8 mouse cellular contexts compared by ENCODE assay signal in the genomic region with DNA sequence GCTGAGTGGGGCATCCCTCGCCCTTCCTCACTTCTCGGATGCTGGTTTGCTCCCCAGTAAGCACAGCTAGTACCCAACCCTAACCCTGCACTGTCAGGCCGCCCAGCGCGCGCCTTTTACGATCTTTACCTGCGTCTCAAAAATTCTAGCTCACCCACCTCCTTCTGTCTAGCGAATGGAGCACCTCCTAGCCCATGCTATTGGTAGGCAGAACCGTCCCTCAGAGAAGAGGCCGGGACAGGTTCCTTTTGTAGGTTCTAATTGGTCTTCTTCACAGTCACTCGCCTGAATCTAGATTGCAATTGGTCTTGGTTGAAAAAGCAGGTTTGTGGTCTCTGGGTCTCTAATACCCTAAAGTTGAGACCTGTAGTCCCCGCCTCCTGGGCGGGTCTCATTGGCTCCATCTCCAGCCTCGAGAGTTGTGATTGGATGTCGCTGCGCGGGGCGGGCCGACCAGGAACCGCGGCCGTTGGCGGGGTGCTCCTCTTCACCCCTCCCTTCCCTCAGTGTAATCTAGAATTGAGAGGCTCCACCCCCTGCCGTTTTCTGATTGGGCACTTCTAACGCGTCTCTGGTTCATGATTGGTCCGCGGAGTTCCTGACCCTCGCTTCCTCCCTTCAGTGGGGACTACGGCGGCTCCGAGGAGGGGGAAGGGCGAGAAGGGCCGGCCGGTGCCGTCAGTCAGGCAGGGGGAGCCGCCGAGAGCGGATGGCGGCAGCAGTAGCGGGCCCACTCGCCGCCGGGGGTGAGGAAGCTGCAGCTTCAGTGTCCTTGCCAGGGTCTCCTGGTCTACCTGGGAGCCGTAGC. TPM values are rescaled to one million over a fixed set of nuclear protein-coding genes. Genes with fewer than 3 reads are reported as not detected.
DNase-seq lines count a peak whose midpoint lies in the region; ATAC-seq lines count a peak whose summit lies in the region.

A gene (minus strand): TSS at position 505 of the 808 bp plus-strand sequence.
A gene (plus strand): TSS at position 624 of the 808 bp plus-strand sequence.
A gene (plus strand): TSS at position 678 of the 808 bp plus-strand sequence.

- H3K36me3 ChIP-seq in lung, embryonic 16.5 days (ENCODE audit: control insufficient read depth, insufficient read depth, low read length), result peaks cover 2% of the 10 kb centered on the region

- peak; percentile 100 for DNase-seq in MEL-GATA-1-ER (ENCODE audit: extremely low read depth, low read depth)
- DNase-seq in cerebellum, adult 8-10 months, result peak; percentile 98
- DNase-seq in forelimb bud, embryonic 11.5 days (ENCODE audit: low read depth, low spot score), result peak; percentile 100
- DNase-seq in layer of hippocampus, adult 9-10 months (ENCODE audit: low spot score), result peak; percentile 99
- DNase-seq in ovary, postnatal 10 days (ENCODE audit: low spot score), result peak; percentile 96
- peak; percentile 98 to 100 for DNase-seq in thymus, postnatal 10 days (ENCODE audit: low spot score in 2 of 2)

- H3K27me3 ChIP-seq in lung, embryonic 16.5 days (ENCODE audit: control insufficient read depth, insufficient read depth, low read depth, low read length), result no peaks in the 10 kb centered on the region

- peak within 1 kb of the TSS; percentile 99 for H3K27ac ChIP-seq in lung, embryonic 16.5 days (ENCODE audit: low read length)

- 0% methylated on average over 45 of the region's 46 CpGs for WGBS in lung, embryonic 16.5 days

- H3K9me3 ChIP-seq in lung, embryonic 16.5 days (ENCODE audit: control insufficient read depth, low read length), result no peaks in the 10 kb centered on the region

- H3K4me2 ChIP-seq in lung, embryonic 16.5 days (ENCODE audit: low read depth, low read length), result peak within 1 kb of the TSS; percentile 71

- peak within 1 kb of the TSS; percentile 87 for H3K9ac ChIP-seq in lung, embryonic 16.5 days (ENCODE audit: low read length)

- H3K4me1 ChIP-seq in lung, embryonic 16.5 days (replicated peaks; ENCODE audit: control insufficient read depth, insufficient read depth, low read length), result peaks cover 37% of the 10 kb centered on the region

- H3K4me3 ChIP-seq in lung, embryonic 16.5 days (ENCODE audit: low read length), result peak within 1 kb of the TSS; percentile 91

- peak; percentile 85 to 88 for ATAC-seq in hematopoietic stem cell, adult 5-6 weeks (replicated peaks in 1 of 2; ENCODE audit: insufficient read depth in 1 of 2, low FRiP score in 2 of 2, low TSS enrichment in 1 of 2, low read depth in 1 of 2, poor library complexity in 2 of 2, severe bottlenecking in 2 of 2)
- peak; percentile 97 for ATAC-seq in lung, embryonic 16.5 days (ENCODE audit: low read depth)

RNA-seq across cellular contexts. Expression of the first gene that starts in this region (rescaled TPM):
- not detected in 2 replicates for total RNA-seq in hematopoietic stem cell, adult 5-6 weeks (2017)
- polyA plus RNA-seq in lung, embryonic 16.5 days (2015; fragmentation: Nextera tagmentation; extraction: Ambion mirVana), result 0.13 and 0.15 TPM in 2 replicates

RNA-seq across cellular contexts. Expression of the second gene that starts in this region (rescaled TPM):
- total RNA-seq in hematopoietic stem cell, adult 5-6 weeks (2017), result 26.4 and 43.3 TPM in 2 replicates
- 34.2 and 42.6 TPM in 2 replicates for polyA plus RNA-seq in lung, embryonic 16.5 days (2015; fragmentation: Nextera tagmentation; extraction: Ambion mirVana)

RNA-seq across cellular contexts. Expression of the third gene that starts in this region (rescaled TPM):
- 4.0 and 6.4 TPM in 2 replicates for total RNA-seq in hematopoietic stem cell, adult 5-6 weeks (2017)
- polyA plus RNA-seq in lung, embryonic 16.5 days (2015; fragmentation: Nextera tagmentation; extraction: Ambion mirVana), result 14.8 and 18.1 TPM in 2 replicates

Comparison
In these comparisons a context has a peak if more than half of its experiments do, and no peak if none do; other contexts are left out.
1. Peak in every context shown above with its lines: DNase-seq, ATAC-seq, H3K4me3 ChIP-seq and H3K27ac ChIP-seq.